Mouse (Mus musculus) CH12.LX (cell line): ENCODE results near the gene Alkbh8.

ENCODE experiments used
- CHD2 ChIP-seq: IDR thresholded peaks from 2 replicates; pipeline ENCODE4 v1.6.1; 2011; ENCODE audit warnings: low read length, improper control_type of control experiment
- CTCF ChIP-seq, 2 experiments: IDR thresholded peaks in 1 of 2; conservative IDR thresholded peaks in 1 of 2; 2 replicates each; pipeline ENCODE4 v1.5.1; 2011 to 2012; ENCODE audit warnings: low read depth in 2 of 2, low read length in 2 of 2, improper control_type of control experiment in 1 of 2, inconsistent platforms in 1 of 2, mild to moderate bottlenecking in 1 of 2, moderate library complexity in 1 of 2
- EP300 ChIP-seq: IDR thresholded peaks from 2 replicates; pipeline ENCODE4 v1.6.1; 2011; ENCODE audit warnings: low read length, improper control_type of control experiment
- ETS1 ChIP-seq: conservative IDR thresholded peaks from 2 replicates; pipeline ENCODE4 v1.6.1; 2012; ENCODE audit warnings: low read depth, mild to moderate bottlenecking, inconsistent platforms, low read length, improper control_type of control experiment, moderate library complexity
- MYC ChIP-seq: IDR thresholded peaks from 2 replicates; pipeline ENCODE4 v1.6.1; 2011; ENCODE audit warnings: low read depth, mild to moderate bottlenecking, improper control_type of control experiment, low read length
- PAX5 ChIP-seq: IDR thresholded peaks from 2 replicates; pipeline ENCODE4 v1.6.1; 2012; ENCODE audit warnings: low read length, inconsistent platforms, mixed read lengths
- POLR2A ChIP-seq: IDR thresholded peaks from 2 replicates; pipeline ENCODE4 v1.6.1; 2011; ENCODE audit warnings: low read depth, mild to moderate bottlenecking, improper control_type of control experiment, low read length
- RCOR1 ChIP-seq: conservative IDR thresholded peaks from 2 replicates; pipeline ENCODE4 v1.6.1; 2012; ENCODE audit warnings: low read depth, mild to moderate bottlenecking, inconsistent platforms, low read length, improper control_type of control experiment
- ZC3H11A ChIP-seq: IDR thresholded peaks from 2 replicates; pipeline ENCODE4 v1.6.1; 2012; ENCODE audit warnings: low read depth, mild to moderate bottlenecking, inconsistent platforms, low read length, improper control_type of control experiment
- ZKSCAN1 ChIP-seq: IDR thresholded peaks from 2 replicates; pipeline ENCODE4 v1.6.1; 2012; ENCODE audit warnings: low read depth, inconsistent platforms, low read length, improper control_type of control experiment, borderline replicate concordance

DNA sequence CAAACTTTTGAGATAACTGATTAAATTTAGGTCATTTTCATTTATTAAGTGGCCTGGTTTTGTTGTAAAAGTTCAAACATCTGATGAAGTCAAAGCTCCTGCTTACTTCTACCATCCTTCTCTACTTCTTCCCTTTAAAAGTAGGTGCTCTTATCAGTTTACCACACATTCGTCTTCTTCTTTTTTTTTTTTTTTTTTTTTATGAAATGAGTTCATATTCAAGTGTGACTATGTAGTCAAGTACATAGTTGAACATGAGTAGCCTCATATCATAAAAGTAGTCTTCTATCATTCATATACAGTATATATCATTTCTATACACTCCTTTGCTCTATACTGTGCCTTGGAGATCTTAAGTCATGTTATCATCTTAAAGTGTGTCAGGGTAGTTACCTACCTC, 11.0 kb downstream of the Alkbh8 start:
- TF ChIP-seq MYC: no peak
- no peak for TF ChIP-seq POLR2A
- no peak for TF ChIP-seq CTCF (conservative IDR thresholded peaks at IDR 0.05 in 1 of 2, IDR thresholded peaks at IDR 0.05 in 1 of 2; ENCODE audit: low read depth in 2 of 2, low read length in 2 of 2)
- no peak for TF ChIP-seq PAX5
- no peak for TF ChIP-seq RCOR1
- TF ChIP-seq ETS1: no peak
- no peak for TF ChIP-seq ZC3H11A
- TF ChIP-seq EP300: no peak
- TF ChIP-seq CHD2: no peak
- TF ChIP-seq ZKSCAN1: no peak
